Mouse (Mus musculus) forebrain, embryonic 14.5 days (tissue): ENCODE results near the gene Iba57. TPM values are rescaled to one million over a fixed set of nuclear protein-coding genes. Genes with fewer than 3 reads are reported as not detected.

Source experiments
- ATAC-seq: fragments of 200-750 bp; cut with Nextera tagmentation; 2 replicates; pipeline ENCODE4 v1.8.0; 2017; ENCODE audit warnings: mild to moderate bottlenecking, moderate library complexity
- DNase-seq: peaks from one replicate; pipeline ENCODE4 v3.0.0-alpha.2; 2015; ENCODE audit warnings: low spot score
- H3K27ac ChIP-seq: fragments of 300-500 bp; sonication (generic); 2 replicates; pipeline ENCODE4 v1.5.1; 2014; ENCODE audit warnings: low read depth, mild to moderate bottlenecking, control low read depth, low read length, moderate library complexity
- H3K27me3 ChIP-seq: fragments of 300-500 bp; sonication (generic); replicated peaks from 2 replicates; pipeline ENCODE4 v1.6.1; 2014; ENCODE audit warnings: low read length, control low read depth, mixed read lengths; ENCODE audit not compliant: control insufficient read depth, insufficient read depth
- H3K36me3 ChIP-seq: fragments of 300-500 bp; sonication (generic); 2 replicates; pipeline ENCODE4 v1.6.1; 2014; ENCODE audit warnings: low read length, control low read depth; ENCODE audit not compliant: control insufficient read depth, insufficient read depth
- H3K4me1 ChIP-seq: fragments of 300-500 bp; sonication (generic); 2 replicates; pipeline ENCODE4 v1.6.1; 2014; ENCODE audit warnings: antibody characterized with exemption, low read length, control low read depth; ENCODE audit not compliant: control insufficient read depth, insufficient read depth
- H3K4me2 ChIP-seq: fragments of 300-500 bp; sonication (generic); 2 replicates; pipeline ENCODE4 v1.6.1; 2014; ENCODE audit warnings: mild to moderate bottlenecking, control low read depth, low read length
- H3K4me3 ChIP-seq: fragments of 300-500 bp; sonication (generic); 2 replicates; pipeline ENCODE4 v1.5.1; 2014; ENCODE audit warnings: low read depth, low read length, control low read depth
- H3K9ac ChIP-seq: fragments of 300-500 bp; sonication (generic); 2 replicates; pipeline ENCODE4 v1.6.1; 2014; ENCODE audit warnings: mild to moderate bottlenecking, low read length, control low read depth, moderate library complexity
- H3K9me3 ChIP-seq: fragments of 300-500 bp; sonication (generic); replicated peaks from 2 replicates; pipeline ENCODE4 v1.6.1; 2016; ENCODE audit warnings: low read length, control low read depth, mixed read lengths; ENCODE audit not compliant: control insufficient read depth
- WGBS: fragments of 180-500 bp; shearing (Covaris S2); extraction: QIAGEN DNeasy Blood & Tissue Kit; methylation state at CpG from one replicate; pipeline ENCODE4 v1.1.7; 2014; 5-methylcytosine and 5-hydroxymethylcytosine counted together
- polyA plus RNA-seq: library from polyadenylated mRNA; unstranded; fragments of >200 nt; fragmentation: Nextera tagmentation; extraction: Ambion mirVana; gene quantifications from 2 replicates; pipeline ENCODE4 v1.2.1, GENCODE M21; 2014

The Iba57 gene
- polyA plus RNA-seq, 1 experiment from 2014 or later, result 3.3 TPM

- Histone ChIP-seq H3K36me3 (no peaks in the 10 kb centered on the region), H3K27ac (no peak overlapping the region), H3K4me2 (no peak overlapping the region), H3K9me3 (no peaks in the 10 kb centered on the region), H3K27me3 (peaks cover 33% of the 10 kb centered on the region), H3K9ac (no peak overlapping the region), H3K4me1 (no peaks in the 10 kb centered on the region), H3K4me3 (no peak overlapping the region)
- ATAC-seq (no peak), DNase-seq (no peak)
- WGBS, result 74% methylated on average over 18 of the region's 18 CpGs
Observed at GRCm38 (mm10) chr11:59131348-59131919, 32.1 kb downstream of the Iba57 start.

- Histone ChIP-seq H3K9me3 (no peaks in the 10 kb centered on the region), H3K4me2 (no peak overlapping the region), H3K36me3 (no peaks in the 10 kb centered on the region), H3K27me3 (peaks cover 27% of the 10 kb centered on the region), H3K4me1 (no peaks in the 10 kb centered on the region), H3K27ac (no peak overlapping the region), H3K9ac (no peak overlapping the region), H3K4me3 (no peak overlapping the region)
- ATAC-seq, result no peak
- 85% methylated on average over 9 of the region's 9 CpGs for WGBS
- no peak for DNase-seq
Observed at GRCm38 (mm10) chr11:59130782-59131181, 32.8 kb downstream of the Iba57 start.

DNA sequence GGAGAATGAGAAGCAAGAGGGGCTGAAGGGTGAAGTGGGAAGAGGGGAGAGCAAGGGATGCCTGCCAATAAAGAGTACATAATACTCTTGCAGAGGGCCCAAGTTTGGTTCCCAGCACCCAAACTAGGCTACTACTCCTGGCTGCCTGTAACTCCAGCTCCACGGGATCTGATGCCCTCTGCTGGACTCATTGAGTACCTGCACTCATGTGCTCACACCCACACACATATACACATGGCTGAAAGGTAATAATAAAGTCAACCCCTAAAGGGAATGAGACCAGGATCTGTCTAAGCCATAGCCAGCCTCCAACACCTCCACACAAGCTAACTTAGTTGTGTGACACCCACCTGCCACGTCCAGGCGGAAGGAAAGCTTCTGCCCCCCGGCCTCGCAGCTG, 57.6 kb downstream of the Iba57 start:
- DNase-seq (no peak), ATAC-seq (no peak)
- no peak overlapping the region for H3K4me2 ChIP-seq
- H3K4me1 ChIP-seq, result no peaks in the 10 kb centered on the region
- H3K36me3 ChIP-seq, result no peaks in the 10 kb centered on the region
- H3K9me3 ChIP-seq, result no peaks in the 10 kb centered on the region
- H3K27me3 ChIP-seq, result no peaks in the 10 kb centered on the region
- no peak overlapping the region for H3K27ac ChIP-seq
- H3K4me3 ChIP-seq, result no peak overlapping the region
- no peak overlapping the region for H3K9ac ChIP-seq
- WGBS, result 83% methylated on average over 5 of the region's 5 CpGs

Other genes starting within 250 kb of the Iba57 start
- not detected in 2 replicates for gene Btnl10, start 245.8 kb downstream of the Iba57 start, polyA plus RNA-seq
- gene Rnf187, start 224.8 kb downstream of the Iba57 start, polyA plus RNA-seq, result 457 and 463 TPM in 2 replicates
- gene Hist3h2ba, start 214.8 kb downstream of the Iba57 start, polyA plus RNA-seq, result 279 and 359 TPM in 2 replicates
- gene Hist3h2a, start 209.1 kb downstream of the Iba57 start, polyA plus RNA-seq, result 149 and 151 TPM in 2 replicates
- 1.3 and 1.9 TPM in 2 replicates for gene Trim17, start 209.1 kb downstream of the Iba57 start, polyA plus RNA-seq
- gene Trim11, start 185.6 kb downstream of the Iba57 start, polyA plus RNA-seq, result 20.7 and 24.0 TPM in 2 replicates
- 0.05 and 0.20 TPM in 2 replicates for gene Obscn, start 27.3 kb downstream of the Iba57 start, polyA plus RNA-seq
- gene Gjc2, start 19.5 kb upstream of the Iba57 start, polyA plus RNA-seq, result 0.10 TPM in 1 of 2 replicates, not detected in the other
- gene Guk1, start 28.5 kb upstream of the Iba57 start, polyA plus RNA-seq, result 198 and 199 TPM in 2 replicates
- 109 and 119 TPM in 2 replicates for gene Mrpl55, start 38.7 kb upstream of the Iba57 start, polyA plus RNA-seq
- gene 2310033P09Rik, start 44.6 kb upstream of the Iba57 start, polyA plus RNA-seq, result 27.7 and 30.5 TPM in 2 replicates
- 666 and 687 TPM in 2 replicates for gene Arf1, start 64.5 kb upstream of the Iba57 start, polyA plus RNA-seq
- gene Wnt3a, start 127.0 kb upstream of the Iba57 start, polyA plus RNA-seq, result 0.61 and 1.1 TPM in 2 replicates
- 1.4 and 1.6 TPM in 2 replicates for gene Wnt9a, start 143.2 kb upstream of the Iba57 start, polyA plus RNA-seq
- not detected in 2 replicates for gene Prss38, start 211.9 kb upstream of the Iba57 start, polyA plus RNA-seq